Mouse (Mus musculus): ENCODE data around the gene Fgfr2. TPM values are rescaled to one million over a fixed set of nuclear protein-coding genes. Genes with fewer than 3 reads are reported as not detected.
"Not testable (repeated sequence)": the region's sequence is repeated elsewhere in the genome, so short reads cannot be mapped to it uniquely, and the experiment has no call there.

Gene Fgfr2
- total RNA-seq, 2 experiments from 2014 or later, result 0.26 to 0.51 TPM

GRCm38 (mm10) chr7:132681296-132681695 lies 441.9 kb downstream of the Fgfr2 start:
- ATAC-seq (ENCODE audit: poor library complexity, severe bottlenecking), result no peak

GRCm38 (mm10) chr7:132679549-132679948 lies 443.6 kb downstream of the Fgfr2 start:
- ATAC-seq (ENCODE audit: poor library complexity, severe bottlenecking), result no peak

- no peak for ATAC-seq (ENCODE audit: poor library complexity, severe bottlenecking)
Measured at GRCm38 (mm10) chr7:132679117-132679516, 444.0 kb downstream of the Fgfr2 start.

DNA sequence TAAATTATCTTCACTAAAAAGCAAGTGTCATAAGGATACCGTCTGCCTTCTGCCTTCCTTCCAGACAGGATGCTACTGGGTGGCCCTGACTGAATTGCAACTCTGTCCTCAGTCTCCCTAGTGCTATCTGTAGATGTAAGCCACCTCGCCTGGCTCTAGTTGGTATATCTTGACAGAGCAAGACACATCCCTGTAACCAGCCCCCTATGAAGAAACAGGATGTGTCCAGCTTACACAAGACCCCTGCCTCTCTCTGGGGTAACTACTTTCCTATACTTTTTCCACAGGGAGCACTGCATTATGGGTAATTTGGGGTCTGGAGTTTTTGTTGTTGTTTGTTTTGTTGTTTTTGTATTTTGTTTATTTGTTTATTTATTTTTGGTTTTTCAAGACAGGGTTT lies 447.2 kb downstream of the Fgfr2 start:
- ATAC-seq (ENCODE audit: poor library complexity, severe bottlenecking), result peak; percentile 17; the same call in 1 of the 2 replicates

DNA sequence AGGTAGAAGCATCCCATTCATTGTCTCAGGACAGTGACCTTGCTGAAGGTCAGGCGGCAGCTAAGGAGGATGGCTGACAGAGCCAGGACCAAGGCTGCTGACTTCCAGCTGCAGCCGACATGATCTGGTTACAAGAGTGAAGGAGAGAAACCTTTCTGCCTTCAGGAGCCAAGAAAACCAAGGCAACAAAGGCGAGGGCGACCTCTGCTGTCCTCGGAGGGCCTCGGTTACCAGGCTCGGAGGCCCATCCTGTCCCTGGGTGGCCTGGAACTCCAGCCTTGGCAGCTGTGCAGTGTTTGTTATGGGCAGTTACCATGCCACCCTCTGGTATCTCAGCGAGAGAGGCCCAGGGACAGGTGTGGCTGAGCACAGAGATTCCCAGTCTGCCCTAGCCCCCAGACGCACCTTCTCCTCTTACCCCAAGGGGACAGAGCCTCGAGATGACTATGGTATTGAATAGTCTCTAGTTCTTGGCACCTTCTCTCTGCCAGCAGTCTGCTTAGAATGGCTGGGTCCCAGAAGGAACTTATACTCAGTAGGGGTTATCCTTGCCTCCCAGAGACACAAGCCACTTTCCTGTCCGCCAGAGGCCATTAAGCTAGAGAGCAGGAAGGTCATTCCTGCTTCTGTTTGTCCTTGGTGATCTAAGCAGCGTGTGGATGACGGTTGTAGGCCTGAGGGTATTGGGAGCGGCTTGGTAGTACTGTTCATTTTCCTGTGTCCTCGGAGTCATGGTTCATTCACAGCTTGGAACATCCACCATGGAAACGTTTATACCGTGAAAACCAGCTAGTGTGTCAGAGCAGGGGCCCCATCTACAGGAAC lies 449.0 kb downstream of the Fgfr2 start:
- no peak for ATAC-seq (ENCODE audit: poor library complexity, severe bottlenecking)

GRCm38 (mm10) chr7:132672481-132672959 lies 450.6 kb downstream of the Fgfr2 start:
- ATAC-seq (ENCODE audit: poor library complexity, severe bottlenecking), result peak; percentile 93

GRCm38 (mm10) chr7:132670863-132671165 lies 452.3 kb downstream of the Fgfr2 start:
- no peak for ATAC-seq (ENCODE audit: poor library complexity, severe bottlenecking)

GRCm38 (mm10) chr7:132669999-132670862 lies 452.9 kb downstream of the Fgfr2 start:
- ATAC-seq (ENCODE audit: poor library complexity, severe bottlenecking), result no peak

GRCm38 (mm10) chr7:132668604-132669003 lies 454.5 kb downstream of the Fgfr2 start:
- ATAC-seq (ENCODE audit: poor library complexity, severe bottlenecking), result no peak

DNA sequence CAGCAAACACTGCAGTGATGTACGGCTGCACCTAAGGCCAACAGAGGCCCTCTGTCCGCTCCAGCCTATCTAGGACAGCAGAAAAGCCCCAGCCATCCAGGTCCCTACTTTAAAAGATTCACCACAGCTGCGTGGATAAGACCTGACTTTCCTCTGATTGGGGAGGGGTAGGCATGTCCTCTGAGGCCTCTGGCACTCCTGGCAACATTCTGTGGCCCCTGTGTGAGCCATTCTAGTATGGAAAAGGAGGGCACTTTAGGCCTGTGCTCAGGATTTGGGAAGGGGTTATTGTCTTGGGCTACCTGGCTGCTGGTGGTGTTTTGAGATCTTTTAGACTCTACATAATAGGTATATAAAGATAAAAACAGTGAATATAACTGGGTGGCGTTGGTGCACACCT lies 456.6 kb downstream of the Fgfr2 start:
- ATAC-seq (ENCODE audit: poor library complexity, severe bottlenecking), result no peak

- ATAC-seq (ENCODE audit: poor library complexity, severe bottlenecking), result no peak
Measured at GRCm38 (mm10) chr7:132665664-132666382, 457.3 kb downstream of the Fgfr2 start.

- no peak for ATAC-seq (ENCODE audit: poor library complexity, severe bottlenecking)
Measured at GRCm38 (mm10) chr7:132664815-132665214, 458.3 kb downstream of the Fgfr2 start.

- ATAC-seq (ENCODE audit: poor library complexity, severe bottlenecking), result not testable (repeated sequence)
Measured at GRCm38 (mm10) chr7:132662831-132663230, 460.3 kb downstream of the Fgfr2 start.

GRCm38 (mm10) chr7:132659633-132660032 lies 463.5 kb downstream of the Fgfr2 start:
- no peak for ATAC-seq (ENCODE audit: poor library complexity, severe bottlenecking)

GRCm38 (mm10) chr7:132658688-132659087 lies 464.5 kb downstream of the Fgfr2 start:
- no peak for ATAC-seq (ENCODE audit: poor library complexity, severe bottlenecking)

DNA sequence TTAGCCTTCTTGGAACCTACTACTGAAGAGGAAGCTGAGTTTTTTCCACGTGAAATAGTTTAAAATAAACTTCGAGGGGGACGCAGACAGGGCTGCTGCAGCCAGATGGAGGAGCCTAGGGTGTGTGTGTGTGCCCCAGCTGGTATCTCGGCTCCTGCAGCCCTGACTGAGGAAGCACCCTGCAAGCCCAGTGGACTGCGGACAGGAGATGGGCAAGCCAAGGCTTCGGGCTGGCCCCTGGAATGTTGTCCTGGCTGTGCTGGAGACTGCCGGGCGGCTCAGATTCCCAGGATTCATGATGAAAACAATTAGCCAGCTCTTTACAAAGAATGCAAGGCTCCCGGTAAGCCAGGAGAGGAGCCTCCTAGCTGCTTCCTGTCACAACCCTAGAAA lies 465.1 kb downstream of the Fgfr2 start:
- ATAC-seq (ENCODE audit: poor library complexity, severe bottlenecking), result no peak

DNA sequence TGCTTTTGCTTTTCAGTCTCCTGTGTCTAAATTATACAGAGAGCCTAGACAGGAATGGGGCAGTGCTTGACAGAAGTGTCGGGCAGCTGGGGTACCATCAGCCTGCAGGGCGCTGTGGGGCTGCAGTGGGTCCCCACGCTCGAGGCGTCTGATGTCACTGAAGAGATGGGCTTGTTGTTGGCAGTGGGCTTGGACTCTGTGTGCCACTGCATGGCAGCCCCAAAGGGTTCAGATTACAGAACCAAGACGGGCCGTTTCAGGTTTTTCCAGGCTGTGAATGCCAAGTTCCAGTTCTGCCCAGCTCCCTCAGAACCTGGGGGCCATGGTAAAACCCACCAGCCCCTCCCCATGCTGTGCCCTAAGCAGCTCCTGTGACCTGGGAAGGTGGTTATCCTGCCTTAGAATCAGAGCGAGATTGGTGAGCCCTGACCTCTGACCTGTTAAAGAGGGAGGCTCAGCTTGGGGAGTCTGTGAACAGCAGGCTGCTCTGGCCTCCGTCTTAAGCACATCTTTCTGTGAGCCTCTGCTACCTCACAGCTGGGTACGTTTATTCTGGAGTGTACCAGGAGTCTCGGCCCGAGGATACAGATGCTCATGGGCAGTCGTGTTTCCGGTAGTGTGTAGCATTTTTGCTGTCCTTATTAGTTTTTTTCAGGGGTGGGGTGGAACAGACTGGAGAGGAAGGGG lies 465.6 kb downstream of the Fgfr2 start:
- ATAC-seq (ENCODE audit: poor library complexity, severe bottlenecking), result no peak

DNA sequence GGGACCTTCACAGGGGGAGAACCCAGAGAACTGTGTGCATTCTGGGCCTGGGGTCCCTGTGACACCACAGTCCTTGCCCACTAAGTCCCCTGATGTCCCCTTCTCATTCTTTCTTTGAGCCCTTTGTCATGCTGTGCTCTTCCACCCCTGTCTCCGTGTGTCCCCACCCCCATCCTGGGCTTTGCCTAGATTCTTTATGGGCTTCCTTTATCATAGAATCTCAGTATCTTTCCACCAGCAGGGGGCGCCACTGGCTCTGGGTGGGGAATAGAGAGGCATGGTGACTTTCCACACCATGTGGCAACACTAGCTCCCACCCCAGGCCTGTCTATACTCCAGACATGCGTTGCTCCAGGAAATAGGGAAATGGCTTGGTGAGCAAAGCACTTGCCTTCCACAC lies 466.6 kb downstream of the Fgfr2 start:
- ATAC-seq (ENCODE audit: poor library complexity, severe bottlenecking), result peak; percentile 69

DNA sequence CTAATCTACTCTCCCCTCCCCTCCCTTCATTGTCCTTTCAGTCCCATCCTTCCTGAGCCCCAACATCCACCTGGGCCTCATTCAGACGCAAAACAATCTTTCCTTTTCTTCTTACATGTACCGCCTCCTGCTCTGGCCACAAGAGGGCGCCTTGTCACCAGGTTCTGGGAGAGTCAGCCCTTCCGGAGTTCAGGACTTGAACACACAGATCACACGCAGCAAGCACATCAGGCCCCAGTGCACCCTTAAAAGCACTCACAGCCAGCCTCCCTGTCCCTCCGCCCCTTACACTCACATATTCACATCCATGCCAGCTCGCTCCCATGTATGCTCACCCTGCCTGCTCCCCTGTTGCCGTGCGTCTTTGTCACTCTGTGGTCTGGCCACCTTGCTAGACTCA lies 467.1 kb downstream of the Fgfr2 start:
- ATAC-seq (ENCODE audit: poor library complexity, severe bottlenecking), result peak; percentile 80

GRCm38 (mm10) chr7:132654412-132654811 lies 468.7 kb downstream of the Fgfr2 start:
- no peak for ATAC-seq (ENCODE audit: poor library complexity, severe bottlenecking)

DNA sequence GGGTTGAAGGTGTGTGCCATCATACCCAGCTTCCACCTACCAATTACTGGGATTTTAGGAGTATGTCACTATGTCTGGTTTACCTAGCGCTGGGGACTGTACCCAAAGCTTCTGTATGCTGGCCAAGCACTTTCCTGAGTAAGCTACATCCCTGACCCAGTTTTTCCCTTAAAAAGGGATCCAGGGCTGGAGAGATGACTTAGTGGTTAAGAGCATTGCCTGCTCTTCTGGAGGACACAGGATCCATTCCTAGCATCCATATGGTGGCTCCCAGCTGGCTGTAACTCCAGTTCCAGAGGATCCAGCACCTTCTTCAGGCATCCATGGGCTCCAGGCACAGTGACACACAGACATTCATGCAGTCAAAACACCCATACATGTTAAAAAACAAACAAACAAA lies 476.6 kb downstream of the Fgfr2 start:
- ATAC-seq (ENCODE audit: poor library complexity, severe bottlenecking), result no peak
